Comparison of ENCODE assay signal across 9 mouse cellular contexts in genomic region chr9:107521190-107521589, GRCm38 (mm10). TPM values are rescaled to one million over a fixed set of nuclear protein-coding genes. Genes with fewer than 3 reads are reported as not detected.
DNase-seq lines count a peak whose midpoint lies in the region; ATAC-seq and TF ChIP-seq lines count a peak whose summit lies in the region.
"Had no signal": no experiment of that assay in that cellular context is flagged by ENCODE, and none has a peak within 500 bp of the region (broad histone marks: within the 10 kb centered on the region; RNA-seq: fewer than 3 reads in every experiment).

No protein-coding gene starts in this region.

- TF ChIP-seq CTCF in lung, postnatal 0 days (IDR thresholded peaks at IDR 0.05), result no peak

- H3K4me2 ChIP-seq in lung, embryonic 16.5 days (ENCODE audit: low read depth, low read length), result peak overlapping the region; percentile 51; the same call in 1 of the 2 replicates
- H3K4me2 ChIP-seq in lung, postnatal 0 days (replicated peaks; ENCODE audit: low read depth, low read length), result no peak overlapping the region

- peaks cover 49% of the 10 kb centered on the region for H3K36me3 ChIP-seq in heart, embryonic 10.5 days
- no peaks in the 10 kb centered on the region for H3K36me3 ChIP-seq in lung, embryonic 16.5 days (ENCODE audit: control insufficient read depth, insufficient read depth, low read length)
- H3K36me3 ChIP-seq in lung, postnatal 0 days (ENCODE audit: insufficient read depth, low read length), result no peaks in the 10 kb centered on the region
- H3K36me3 ChIP-seq in limb, embryonic 10.5 days, result no peaks in the 10 kb centered on the region

- H3K9ac ChIP-seq in lung, embryonic 16.5 days (ENCODE audit: low read length), result no peak overlapping the region
- H3K9ac ChIP-seq in lung, postnatal 0 days (replicated peaks; ENCODE audit: low read depth), result no peak overlapping the region
- H3K9ac ChIP-seq: liver, embryonic 14.5 days had no signal

- no peak for TF ChIP-seq EP300 in lung, postnatal 0 days (IDR thresholded peaks at IDR 0.05)

- DNase-seq in heart, embryonic 10.5 days (ENCODE audit: low spot score), result no peak
- DNase-seq in heart, adult 18-20 months, result no peak
- no peak for DNase-seq in lung, postnatal 0 days (ENCODE audit: low spot score)
- DNase-seq in limb, embryonic 10.5 days (ENCODE audit: low spot score), result no peak
- peak; percentile 78 for DNase-seq in thymus, postnatal 14 days
- no peak for DNase-seq in urinary bladder, postnatal 10 days (ENCODE audit: low spot score)
- DNase-seq in ovary, adult 18-20 months (ENCODE audit: low spot score), result no peak

- H3K27me3 ChIP-seq in heart, embryonic 10.5 days (ENCODE audit: insufficient read depth, poor library complexity, severe bottlenecking), result peaks cover 32% of the 10 kb centered on the region
- H3K27me3 ChIP-seq in lung, embryonic 16.5 days (ENCODE audit: control insufficient read depth, insufficient read depth, low read depth, low read length), result peaks cover 13% of the 10 kb centered on the region
- peaks cover 1% of the 10 kb centered on the region; the same call in 1 of the 2 replicates for H3K27me3 ChIP-seq in lung, postnatal 0 days (replicated peaks; ENCODE audit: insufficient read depth, low read length)
- peaks cover 97% of the 10 kb centered on the region for H3K27me3 ChIP-seq in limb, embryonic 10.5 days (ENCODE audit: low read depth, poor library complexity, severe bottlenecking)

- no peak for ATAC-seq in lung, embryonic 16.5 days (ENCODE audit: low read depth)
- ATAC-seq in lung, postnatal 0 days, result no peak

- no peaks in the 10 kb centered on the region for H3K9me3 ChIP-seq in heart, embryonic 10.5 days
- H3K9me3 ChIP-seq in lung, embryonic 16.5 days (ENCODE audit: control insufficient read depth, low read length), result no peaks in the 10 kb centered on the region
- H3K9me3 ChIP-seq in lung, postnatal 0 days (ENCODE audit: low read length), result no peaks in the 10 kb centered on the region
- no peaks in the 10 kb centered on the region for H3K9me3 ChIP-seq in limb, embryonic 10.5 days (replicated peaks)

- peaks cover 44% of the 10 kb centered on the region for H3K4me1 ChIP-seq in heart, embryonic 10.5 days
- H3K4me1 ChIP-seq in lung, embryonic 16.5 days (replicated peaks; ENCODE audit: control insufficient read depth, insufficient read depth, low read length), result peaks cover 9% of the 10 kb centered on the region
- H3K4me1 ChIP-seq in lung, postnatal 0 days (ENCODE audit: insufficient read depth, low read depth, low read length), result no peaks in the 10 kb centered on the region; the same call in 1 of the 2 replicates
- peaks cover 34% of the 10 kb centered on the region for H3K4me1 ChIP-seq in limb, embryonic 10.5 days

- 51% methylated on average over 5 of the region's 5 CpGs for WGBS in heart, embryonic 10.5 days
- WGBS in lung, embryonic 16.5 days, result 36% methylated on average over 5 of the region's 5 CpGs
- 48% methylated on average over 5 of the region's 5 CpGs for WGBS in lung, postnatal 0 days
- 73% methylated on average over 5 of the region's 5 CpGs for WGBS in limb, embryonic 10.5 days

- H3K27ac ChIP-seq in heart, embryonic 10.5 days, result peak overlapping the region; percentile 69; the same call in 1 of the 2 replicates
- no peak overlapping the region for H3K27ac ChIP-seq in lung, embryonic 16.5 days (ENCODE audit: low read length)
- no peak overlapping the region for H3K27ac ChIP-seq in lung, postnatal 0 days (ENCODE audit: low read length)
- H3K27ac ChIP-seq in limb, embryonic 10.5 days, result peak overlapping the region; percentile 51; the same call in 1 of the 2 replicates
- H3K27ac ChIP-seq: liver, embryonic 14.5 days had no signal

- H3K4me3 ChIP-seq in heart, embryonic 10.5 days, result no peak overlapping the region
- no peak overlapping the region for H3K4me3 ChIP-seq in lung, embryonic 16.5 days (ENCODE audit: low read length)
- H3K4me3 ChIP-seq in lung, postnatal 0 days (ENCODE audit: low read depth, low read length), result no peak overlapping the region
- no peak overlapping the region for H3K4me3 ChIP-seq in limb, embryonic 10.5 days

RNA-seq across cellular contexts. Expression of gene Tmem115, which starts 12.6 kb away (rescaled TPM):
- 42.7 and 46.8 TPM in 2 replicates for polyA plus RNA-seq in heart, embryonic 10.5 days (2016; fragmentation: Nextera tagmentation; extraction: Ambion mirVana)
- total RNA-seq in heart, adult 18-20 months (2021), result 10 to 100 TPM; 22.2 to 22.3 TPM
- polyA plus RNA-seq in lung, embryonic 16.5 days (2015; fragmentation: Nextera tagmentation; extraction: Ambion mirVana), result 39.0 and 39.4 TPM in 2 replicates
- 48.4 and 48.5 TPM in 2 replicates for polyA plus RNA-seq in lung, postnatal 0 days (2015; fragmentation: Nextera tagmentation; extraction: Ambion mirVana)
- 41.3 and 43.5 TPM in 2 replicates for polyA plus RNA-seq in limb, embryonic 10.5 days (2016; fragmentation: Nextera tagmentation; extraction: Ambion mirVana)

RNA-seq across cellular contexts. Expression of gene Cyb561d2, which starts 20.8 kb away (rescaled TPM):
- polyA plus RNA-seq in heart, embryonic 10.5 days (2016; fragmentation: Nextera tagmentation; extraction: Ambion mirVana), result 24.1 and 24.5 TPM in 2 replicates
- total RNA-seq in heart, adult 18-20 months (2021), result 1 to 10 TPM; 4.2 to 4.6 TPM
- 27.6 and 32.9 TPM in 2 replicates for polyA plus RNA-seq in lung, embryonic 16.5 days (2015; fragmentation: Nextera tagmentation; extraction: Ambion mirVana)
- 29.7 and 34.7 TPM in 2 replicates for polyA plus RNA-seq in lung, postnatal 0 days (2015; fragmentation: Nextera tagmentation; extraction: Ambion mirVana)
- 13.2 and 15.8 TPM in 2 replicates for polyA plus RNA-seq in limb, embryonic 10.5 days (2016; fragmentation: Nextera tagmentation; extraction: Ambion mirVana)

RNA-seq across cellular contexts. Expression of gene Nprl2, which starts 20.8 kb away (rescaled TPM):
- polyA plus RNA-seq in heart, embryonic 10.5 days (2016; fragmentation: Nextera tagmentation; extraction: Ambion mirVana), result 28.3 and 33.1 TPM in 2 replicates
- 10 to 100 TPM; 20.4 to 21.0 TPM for total RNA-seq in heart, adult 18-20 months (2021)
- 41.9 and 43.7 TPM in 2 replicates for polyA plus RNA-seq in lung, embryonic 16.5 days (2015; fragmentation: Nextera tagmentation; extraction: Ambion mirVana)
- 24.7 and 28.0 TPM in 2 replicates for polyA plus RNA-seq in lung, postnatal 0 days (2015; fragmentation: Nextera tagmentation; extraction: Ambion mirVana)
- polyA plus RNA-seq in limb, embryonic 10.5 days (2016; fragmentation: Nextera tagmentation; extraction: Ambion mirVana), result 34.0 and 37.3 TPM in 2 replicates

RNA-seq across cellular contexts. Expression of gene Zmynd10, which starts 25.9 kb away (rescaled TPM):
- polyA plus RNA-seq in heart, embryonic 10.5 days (2016; fragmentation: Nextera tagmentation; extraction: Ambion mirVana), result 0.17 TPM in 1 of 2 replicates, not detected in the other
- total RNA-seq in heart, adult 18-20 months (2021), result under 1 TPM in 1 of 2 experiments, not detected in 1; 0.62 TPM
- polyA plus RNA-seq in lung, embryonic 16.5 days (2015; fragmentation: Nextera tagmentation; extraction: Ambion mirVana), result 16.7 and 19.7 TPM in 2 replicates
- polyA plus RNA-seq in lung, postnatal 0 days (2015; fragmentation: Nextera tagmentation; extraction: Ambion mirVana), result 9.1 and 10.7 TPM in 2 replicates
- polyA plus RNA-seq in limb, embryonic 10.5 days (2016; fragmentation: Nextera tagmentation; extraction: Ambion mirVana), result 0.25 and 0.33 TPM in 2 replicates

RNA-seq across cellular contexts. Expression of gene Rassf1, which starts 30.2 kb away (rescaled TPM):
- polyA plus RNA-seq in heart, embryonic 10.5 days (2016; fragmentation: Nextera tagmentation; extraction: Ambion mirVana), result 50.5 and 51.7 TPM in 2 replicates
- total RNA-seq in heart, adult 18-20 months (2021), result 10 to 100 TPM; 15.1 TPM
- 55.4 and 58.5 TPM in 2 replicates for polyA plus RNA-seq in lung, embryonic 16.5 days (2015; fragmentation: Nextera tagmentation; extraction: Ambion mirVana)
- 86.1 and 97.7 TPM in 2 replicates for polyA plus RNA-seq in lung, postnatal 0 days (2015; fragmentation: Nextera tagmentation; extraction: Ambion mirVana)
- 55.3 and 57.4 TPM in 2 replicates for polyA plus RNA-seq in limb, embryonic 10.5 days (2016; fragmentation: Nextera tagmentation; extraction: Ambion mirVana)

Comparison
In these comparisons a context has a peak if more than half of its experiments do, and no peak if none do; other contexts are left out.
1. H3K27ac ChIP-seq: peak in heart, embryonic 10.5 days (single experiment) and limb, embryonic 10.5 days (single experiment); none in lung, embryonic 16.5 days (single experiment) and lung, postnatal 0 days (single experiment).